Mouse (Mus musculus) cerebellum, adult 18-20 months (tissue): ENCODE data around the gene Gm21188.
"Not testable (repeated sequence)": the region's sequence is repeated elsewhere in the genome, so short reads cannot be mapped to it uniquely, and the experiment has no call there.

Experiments
- DNase-seq, 2 experiments: peaks; one replicate each; pipeline ENCODE4 v3.0.0; 2021

The Gm21188 gene

GRCm38 (mm10) chr13:120052085-120052484, at the start of gene Gm21188:
TSS of gene Gm21188 (minus strand) at chr13:120052194.
- DNase-seq = not testable (repeated sequence)

GRCm38 (mm10) chr13:120099327-120099726, 47.3 kb upstream of the Gm21188 start:
- DNase-seq = not testable (repeated sequence)

DNA sequence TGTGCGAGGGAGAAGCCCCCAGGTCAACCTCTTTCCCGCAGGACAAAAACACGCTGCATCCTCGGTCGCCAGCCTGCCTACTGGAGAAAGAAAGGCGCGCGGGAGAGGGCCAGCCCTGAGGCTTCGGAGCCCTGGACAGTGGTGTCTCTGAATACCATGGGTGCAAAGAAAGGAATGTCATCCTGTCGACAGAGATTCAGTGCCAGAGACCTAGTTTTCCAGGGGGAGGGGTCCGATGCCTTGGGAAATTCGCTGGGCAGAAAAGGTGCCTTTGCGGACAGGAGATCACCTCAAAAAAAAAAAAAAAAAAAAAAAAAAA, 44.9 kb upstream of the Gm21188 start:
- DNase-seq = not testable (repeated sequence)

- DNase-seq = peak in 1 of 2 experiments; percentile 2
These were observed 44.4 kb upstream of the Gm21188 start for GRCm38 (mm10) chr13:120096241-120096937.

DNA sequence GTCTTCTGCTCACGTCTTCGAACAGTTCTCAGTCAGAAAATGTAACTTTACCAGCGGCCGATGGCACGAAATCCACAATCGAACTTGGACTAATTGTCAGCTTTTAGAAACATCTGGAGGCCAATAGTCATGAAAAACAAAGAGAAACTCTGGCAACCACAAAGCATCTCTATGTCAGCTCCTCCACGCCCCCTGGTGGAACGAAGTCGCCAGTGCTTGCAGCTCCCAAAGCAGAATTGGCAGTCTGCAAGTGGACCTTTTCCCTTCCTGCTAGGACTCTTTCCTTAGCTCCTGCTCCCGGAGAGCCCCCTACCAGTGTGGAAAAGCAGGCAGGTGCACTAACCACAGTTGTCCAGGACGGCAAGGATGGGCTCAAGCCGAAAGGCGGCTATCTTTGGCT, 41.0 kb upstream of the Gm21188 start:
- not testable (repeated sequence) for DNase-seq

- not testable (repeated sequence) for DNase-seq
These were observed 27.6 kb upstream of the Gm21188 start for GRCm38 (mm10) chr13:120079644-120080043.

GRCm38 (mm10) chr13:120070878-120071277, 18.9 kb upstream of the Gm21188 start:
- not testable (repeated sequence) for DNase-seq

- DNase-seq = not testable (repeated sequence)
These were observed 18.1 kb upstream of the Gm21188 start for GRCm38 (mm10) chr13:120070012-120070598.

- DNase-seq = not testable (repeated sequence)
These were observed 11.6 kb upstream of the Gm21188 start for GRCm38 (mm10) chr13:120063439-120064089.

DNA sequence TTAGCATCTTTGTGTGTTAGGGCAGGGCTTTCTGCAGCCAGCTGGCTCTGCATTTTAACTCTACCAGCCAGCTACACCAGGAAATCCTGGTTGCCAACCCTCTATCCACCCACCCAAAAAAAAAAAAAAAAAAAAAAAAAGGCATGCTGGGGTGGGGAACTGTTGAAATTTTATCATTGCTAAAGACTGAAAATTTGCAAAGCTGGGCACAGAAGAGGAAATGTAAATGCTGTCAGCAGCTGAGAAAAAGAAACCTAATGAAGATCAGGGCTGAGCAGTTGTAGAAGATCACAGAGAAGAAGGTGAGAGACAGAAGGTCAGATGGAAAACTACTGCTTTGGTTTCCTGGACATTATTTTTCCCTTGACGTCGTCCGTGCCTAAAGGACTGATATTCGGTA, 10.9 kb upstream of the Gm21188 start:
- not testable (repeated sequence) for DNase-seq

- DNase-seq = not testable (repeated sequence)
These were observed 3.4 kb downstream of the Gm21188 start for GRCm38 (mm10) chr13:120048608-120049007.

DNA sequence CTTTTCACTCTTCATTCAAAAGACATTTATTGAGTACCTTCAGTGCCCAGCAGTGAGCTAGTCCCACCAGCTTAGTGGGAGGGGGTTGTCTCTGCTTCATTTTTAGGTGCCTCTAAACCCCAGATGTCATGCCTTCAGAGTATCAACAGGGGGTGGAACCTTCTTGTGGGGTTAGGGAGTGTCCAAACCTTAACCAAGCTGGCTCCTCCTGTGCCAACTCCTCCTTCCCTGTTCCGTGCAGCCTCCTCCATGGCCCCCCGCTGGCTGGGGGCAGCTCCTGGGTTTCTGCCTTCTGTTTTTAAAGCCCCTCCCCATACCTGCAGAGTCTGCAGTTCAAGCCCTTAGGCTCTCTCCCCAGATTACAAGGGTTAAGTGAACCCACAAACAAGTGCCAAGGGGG, 3.8 kb downstream of the Gm21188 start:
- DNase-seq = not testable (repeated sequence)

GRCm38 (mm10) chr13:120046422-120047209, 5.4 kb downstream of the Gm21188 start:
- not testable (repeated sequence) for DNase-seq

- DNase-seq = peak in 1 of 2 experiments; percentile 13
These were observed 10.8 kb downstream of the Gm21188 start for GRCm38 (mm10) chr13:120041145-120041544.

DNA sequence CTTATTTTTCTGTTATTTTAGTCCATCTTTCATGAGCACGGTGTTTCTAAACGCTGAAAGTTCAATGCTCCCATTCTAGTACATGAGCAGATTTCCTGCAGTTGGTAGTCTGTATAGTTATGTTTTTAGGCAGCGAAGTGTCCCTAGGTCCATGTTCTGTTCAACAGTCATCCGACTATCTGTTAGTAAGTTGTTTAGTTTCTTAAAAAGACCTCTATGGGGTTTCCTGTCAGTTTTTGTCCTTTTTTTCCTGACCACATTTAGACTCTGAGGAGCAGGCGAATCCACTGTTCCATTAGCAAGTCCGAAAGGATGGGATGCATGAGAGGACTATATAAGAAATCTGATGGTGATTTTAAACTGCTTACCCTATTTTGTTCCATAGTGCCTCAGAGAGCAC, 14.1 kb downstream of the Gm21188 start:
- not testable (repeated sequence) for DNase-seq

DNA sequence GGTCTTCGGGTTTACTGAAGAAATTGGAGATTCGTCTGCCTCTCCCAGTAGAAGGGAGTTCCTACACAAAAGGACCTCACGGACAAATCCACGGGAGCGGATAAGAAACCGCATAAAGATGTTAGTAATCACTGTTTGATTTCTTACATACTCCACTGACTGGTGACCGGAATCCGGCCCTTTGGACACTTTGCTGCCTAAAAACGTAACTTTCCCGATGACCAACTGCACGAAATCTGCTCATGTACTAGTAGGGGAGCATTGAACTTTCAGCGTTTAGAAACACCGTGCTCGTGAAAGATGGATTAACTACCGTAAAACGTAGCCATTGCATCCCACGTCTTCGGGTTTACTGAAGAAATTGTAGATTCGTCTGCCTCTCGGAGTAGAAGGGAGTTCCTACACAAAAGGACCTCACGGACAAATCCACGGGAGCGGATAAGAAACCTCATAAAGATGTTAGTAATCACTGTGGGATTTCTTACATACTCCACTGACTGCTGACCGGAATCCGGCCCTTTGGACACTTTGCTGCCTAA, 15.3 kb downstream of the Gm21188 start:
- DNase-seq = not testable (repeated sequence)

GRCm38 (mm10) chr13:120035151-120035550, 16.8 kb downstream of the Gm21188 start:
- DNase-seq = peak; percentile 1 to 4

DNA sequence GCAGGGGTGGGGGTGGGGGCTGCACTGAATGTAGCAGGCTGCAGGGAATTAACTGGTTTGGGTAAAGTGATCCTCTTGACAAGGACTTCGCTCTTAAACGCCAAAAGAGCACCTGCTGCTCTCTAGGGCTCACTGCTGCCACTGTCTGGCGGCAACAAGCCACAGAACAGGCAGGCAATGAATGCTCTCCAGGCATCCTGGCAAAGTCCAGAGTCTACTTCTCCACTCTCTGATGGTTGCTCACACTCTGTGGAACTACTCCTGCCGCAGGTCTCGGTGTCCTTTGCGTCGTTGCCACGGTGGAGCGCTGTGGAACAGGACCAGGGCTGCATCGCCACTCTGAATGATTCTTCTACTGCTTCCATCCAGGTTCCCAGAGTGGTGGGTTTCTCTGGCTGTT, 17.4 kb downstream of the Gm21188 start:
- not testable (repeated sequence) for DNase-seq

GRCm38 (mm10) chr13:120033516-120034190, 18.3 kb downstream of the Gm21188 start:
- DNase-seq = peak; percentile 2 to 19

DNA sequence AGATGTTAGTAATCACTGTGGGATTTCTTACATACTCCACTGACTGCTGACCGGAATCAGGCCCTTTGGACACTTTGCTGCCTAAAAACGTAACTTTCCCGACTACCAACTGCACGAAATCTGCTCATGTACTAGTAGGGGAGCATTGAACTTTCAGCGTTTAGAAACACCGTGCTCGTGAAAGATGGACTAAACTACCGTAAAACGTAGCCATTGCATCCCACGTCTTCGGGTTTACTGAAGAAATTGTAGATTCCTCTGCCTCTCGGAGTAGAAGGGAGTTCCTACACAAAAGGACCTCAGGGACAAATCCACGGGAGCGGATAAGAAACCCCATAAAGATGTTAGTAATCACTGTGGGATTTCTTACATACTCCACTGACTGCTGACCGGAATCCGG, 20.3 kb downstream of the Gm21188 start:
- peak in 1 of 2 experiments; percentile 11 for DNase-seq

DNA sequence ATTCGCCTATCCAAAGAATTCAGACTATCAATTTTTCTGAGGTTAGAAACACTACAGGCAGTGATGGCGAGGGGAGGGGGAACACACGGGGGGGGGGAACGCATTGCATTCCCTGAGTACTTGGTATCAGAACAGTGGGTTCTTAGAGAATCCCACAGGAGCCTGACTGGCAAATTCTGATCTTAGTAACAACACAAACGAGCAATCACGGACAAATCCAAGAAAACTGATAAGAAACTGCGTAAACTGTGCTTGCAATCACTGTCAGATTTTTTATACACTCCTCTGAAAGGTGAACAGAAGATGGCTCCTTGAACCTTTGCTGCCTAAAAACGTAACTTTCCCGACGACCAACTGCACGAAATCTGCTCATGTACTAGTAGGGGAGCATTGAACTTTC, 24.6 kb downstream of the Gm21188 start:
- not testable (repeated sequence) for DNase-seq

- not testable (repeated sequence) for DNase-seq
These were observed 25.1 kb downstream of the Gm21188 start, which contains the start of gene Gm36079 for GRCm38 (mm10) chr13:120026911-120027310. TSS of gene Gm36079 (minus strand) at chr13:120027011.
